Mouse (Mus musculus): ENCODE results near the gene Chmp2a. TPM values are rescaled to one million over a fixed set of nuclear protein-coding genes. Genes with fewer than 3 reads are reported as not detected.

The Chmp2a gene
- total RNA-seq (2023; ENCODE audit: inconsistent age) = 92.4 to 120 TPM (median 103 TPM) in 4 replicates

GRCm38 (mm10) chr7:13034148-13034977 is at the start of gene Chmp2a:
TSS of gene Chmp2a (minus strand) at chr7:13034807.

GRCm38 (mm10) chr7:13054287-13055010 is 19.8 kb upstream of the Chmp2a start, which contains the start of gene Mzf1:
TSS of gene Mzf1 (minus strand) at chr7:13054764.

GRCm38 (mm10) chr7:13037901-13038555 is 3.4 kb upstream of the Chmp2a start, which contains the start of gene Ube2m:
TSS of gene Ube2m (minus strand) at chr7:13038275.

GRCm38 (mm10) chr7:13010005-13010908 is 24.4 kb downstream of the Chmp2a start, which contains the start of gene Zbtb45:
TSS of gene Zbtb45 (minus strand) at chr7:13010034.

GRCm38 (mm10) chr7:12998851-12999250 is 35.8 kb downstream of the Chmp2a start, which contains the start of gene Trim28:
TSS of gene Trim28 (plus strand) at chr7:12999114.

GRCm38 (mm10) chr7:12998053-12998452 is 36.6 kb downstream of the Chmp2a start, which contains the start of gene Slc27a5:
TSS of gene Slc27a5 (minus strand) at chr7:12998192.

Other genes with a start within 250 kb of the Chmp2a start
- 28.7 to 36.2 TPM (median 31.8 TPM) in 4 replicates for gene Zscan18, start 231.2 kb downstream of the Chmp2a start, total RNA-seq (2023; ENCODE audit: inconsistent age)
- gene Zfp329, start 215.9 kb downstream of the Chmp2a start, total RNA-seq (2023; ENCODE audit: inconsistent age) = 8.4 to 10.4 TPM (median 9.0 TPM) in 4 replicates
- gene Zfp110, start 200.0 kb downstream of the Chmp2a start, total RNA-seq (2023; ENCODE audit: inconsistent age) = 98.9 to 124 TPM (median 114 TPM) in 4 replicates
- gene Zfp128, start 153.6 kb downstream of the Chmp2a start, total RNA-seq (2023; ENCODE audit: inconsistent age) = 1.8 to 2.8 TPM (median 2.4 TPM) in 4 replicates
- gene Zscan22, start 137.0 kb downstream of the Chmp2a start, total RNA-seq (2023; ENCODE audit: inconsistent age) = 12.3 to 14.5 TPM (median 13.4 TPM) in 4 replicates
- 2,171 to 2,345 TPM (median 2,206 TPM) in 4 replicates for gene Rps5, start 112.5 kb downstream of the Chmp2a start, total RNA-seq (2023; ENCODE audit: inconsistent age)
- gene Rnf225, start 107.4 kb downstream of the Chmp2a start, total RNA-seq (2023; ENCODE audit: inconsistent age) = 0.72 to 0.93 TPM (median 0.88 TPM) in 4 replicates
- 3.4 to 4.0 TPM (median 3.8 TPM) in 4 replicates for gene Zfp324, start 69.0 kb downstream of the Chmp2a start, total RNA-seq (2023; ENCODE audit: inconsistent age)
- gene Zfp446, start 57.0 kb downstream of the Chmp2a start, total RNA-seq (2023; ENCODE audit: inconsistent age) = 8.2 to 10.2 TPM (median 9.2 TPM) in 4 replicates
- not detected in 4 replicates for gene Slc27a5, start 36.6 kb downstream of the Chmp2a start, total RNA-seq (2023; ENCODE audit: inconsistent age)
- gene Trim28, start 35.7 kb downstream of the Chmp2a start, total RNA-seq (2023; ENCODE audit: inconsistent age) = 355 to 399 TPM (median 376 TPM) in 4 replicates
- 4.4 to 8.6 TPM (median 5.6 TPM) in 4 replicates for gene Zbtb45, start 24.8 kb downstream of the Chmp2a start, total RNA-seq (2023; ENCODE audit: inconsistent age)
- gene Ube2m, start 3.5 kb upstream of the Chmp2a start, total RNA-seq (2023; ENCODE audit: inconsistent age) = 83.4 to 96.0 TPM (median 89.6 TPM) in 4 replicates
- 0.51 to 0.87 TPM (median 0.72 TPM) in 4 replicates for gene Mzf1, start 20.0 kb upstream of the Chmp2a start, total RNA-seq (2023; ENCODE audit: inconsistent age)
- gene Vmn1r85, start 60.4 kb upstream of the Chmp2a start, total RNA-seq (2023; ENCODE audit: inconsistent age) = not detected in 4 replicates
- not detected in 4 replicates for gene Vmn1r86, start 85.1 kb upstream of the Chmp2a start, total RNA-seq (2023; ENCODE audit: inconsistent age)
- not detected in 4 replicates for gene Vmn1r87, start 105.3 kb upstream of the Chmp2a start, total RNA-seq (2023; ENCODE audit: inconsistent age)
- 0.09 to 0.16 TPM (median 0.12 TPM) in 4 replicates for gene Vmn1r88, start 124.8 kb upstream of the Chmp2a start, total RNA-seq (2023; ENCODE audit: inconsistent age)
- not detected in 4 replicates for gene Vmn1r89, start 178.2 kb upstream of the Chmp2a start, total RNA-seq (2023; ENCODE audit: inconsistent age)
- gene Lig1, start 242.5 kb upstream of the Chmp2a start, total RNA-seq (2023; ENCODE audit: inconsistent age) = 26.6 to 29.1 TPM (median 27.0 TPM) in 4 replicates
- 5.3 to 7.3 TPM (median 6.4 TPM) in 4 replicates for gene Zswim9, start 243.9 kb upstream of the Chmp2a start, total RNA-seq (2023; ENCODE audit: inconsistent age)